Mouse (Mus musculus) ES-Bruce4 (cell line): Measurements from ENCODE around the gene Rbm4b.

Source experiments
- CTCF ChIP-seq: IDR thresholded peaks from one replicate; pipeline ENCODE4 v1.8.1; 2011; ENCODE audit warnings: low read depth, low read length
- EP300 ChIP-seq: IDR thresholded peaks from 2 replicates; pipeline ENCODE4 v1.6.1; 2011; ENCODE audit warnings: low read depth, low read length; ENCODE audit not compliant: insufficient read depth
- POLR2A ChIP-seq: IDR thresholded peaks from one replicate; pipeline ENCODE4 v1.8.1; 2011; ENCODE audit warnings: low read length; ENCODE audit not compliant: insufficient read depth

GRCm38 (mm10) chr19:4741482-4741881 is 14.8 kb upstream of the Rbm4b start:
- TF ChIP-seq CTCF = no peak
- no peak for TF ChIP-seq POLR2A
- TF ChIP-seq EP300 = no peak
